Mouse (Mus musculus): ENCODE measurements around the gene Sgms1.

Sgms1 gene

DNA sequence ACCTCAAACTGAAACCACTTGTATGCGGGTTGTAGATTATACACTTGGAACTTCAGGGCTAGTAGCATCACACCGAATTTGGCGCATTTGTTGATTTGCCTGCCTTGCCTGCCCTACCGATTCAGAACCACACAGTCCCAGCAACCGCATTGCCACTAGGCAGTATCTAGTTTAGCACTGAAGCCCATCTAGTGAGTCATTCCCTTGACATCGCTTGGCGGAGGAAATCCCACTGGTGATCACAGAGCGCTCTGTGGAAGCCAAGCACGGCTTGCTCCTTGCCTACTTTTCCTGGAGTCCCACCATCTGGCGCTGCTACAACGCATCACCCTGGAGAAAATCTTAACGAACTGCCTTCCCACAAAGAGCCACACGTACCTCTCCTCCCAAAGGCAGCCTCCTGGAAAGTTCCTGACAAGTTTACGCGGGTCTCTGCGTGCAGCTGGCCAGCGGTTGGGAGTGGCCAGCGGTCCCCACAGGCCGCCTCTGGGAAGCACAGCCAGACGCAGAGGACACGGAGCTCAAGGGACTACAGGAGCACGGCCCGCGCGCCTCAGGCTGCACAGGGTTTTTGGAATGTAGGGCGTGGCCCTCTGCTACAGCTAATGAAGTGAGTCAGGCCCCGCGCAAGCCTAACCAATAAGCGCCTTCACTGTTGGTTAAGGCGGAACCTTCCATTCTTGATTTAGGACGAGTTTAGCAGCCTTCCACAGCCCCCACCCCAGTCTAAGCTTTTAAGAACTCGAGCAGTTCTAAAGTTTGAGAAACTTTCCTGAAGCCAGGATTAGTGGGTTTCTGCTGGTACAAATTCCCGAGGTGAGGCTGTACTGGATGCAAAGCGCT, 178.8 kb downstream of the Sgms1 start:
- peak; percentile 89 for DNase-seq (ENCODE audit: low read depth)

DNA sequence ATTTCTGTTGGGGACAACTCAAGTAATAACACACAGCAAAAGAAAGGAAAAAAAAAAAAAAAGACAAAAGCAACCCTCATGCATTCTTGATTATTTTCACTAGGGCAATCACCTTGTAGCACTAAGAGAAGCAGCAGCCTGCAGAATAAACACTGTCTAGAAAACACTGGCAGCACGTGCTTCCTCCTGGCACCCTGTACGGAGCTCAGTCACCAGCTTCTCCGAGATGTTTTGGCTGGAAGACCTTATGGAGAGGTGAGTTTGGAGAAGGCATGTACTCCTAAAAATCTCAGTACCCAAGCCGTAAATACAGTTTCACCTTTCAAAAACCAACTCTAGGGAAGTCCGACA, 179.4 kb downstream of the Sgms1 start:
- DNase-seq (ENCODE audit: low read depth), result no peak

DNA sequence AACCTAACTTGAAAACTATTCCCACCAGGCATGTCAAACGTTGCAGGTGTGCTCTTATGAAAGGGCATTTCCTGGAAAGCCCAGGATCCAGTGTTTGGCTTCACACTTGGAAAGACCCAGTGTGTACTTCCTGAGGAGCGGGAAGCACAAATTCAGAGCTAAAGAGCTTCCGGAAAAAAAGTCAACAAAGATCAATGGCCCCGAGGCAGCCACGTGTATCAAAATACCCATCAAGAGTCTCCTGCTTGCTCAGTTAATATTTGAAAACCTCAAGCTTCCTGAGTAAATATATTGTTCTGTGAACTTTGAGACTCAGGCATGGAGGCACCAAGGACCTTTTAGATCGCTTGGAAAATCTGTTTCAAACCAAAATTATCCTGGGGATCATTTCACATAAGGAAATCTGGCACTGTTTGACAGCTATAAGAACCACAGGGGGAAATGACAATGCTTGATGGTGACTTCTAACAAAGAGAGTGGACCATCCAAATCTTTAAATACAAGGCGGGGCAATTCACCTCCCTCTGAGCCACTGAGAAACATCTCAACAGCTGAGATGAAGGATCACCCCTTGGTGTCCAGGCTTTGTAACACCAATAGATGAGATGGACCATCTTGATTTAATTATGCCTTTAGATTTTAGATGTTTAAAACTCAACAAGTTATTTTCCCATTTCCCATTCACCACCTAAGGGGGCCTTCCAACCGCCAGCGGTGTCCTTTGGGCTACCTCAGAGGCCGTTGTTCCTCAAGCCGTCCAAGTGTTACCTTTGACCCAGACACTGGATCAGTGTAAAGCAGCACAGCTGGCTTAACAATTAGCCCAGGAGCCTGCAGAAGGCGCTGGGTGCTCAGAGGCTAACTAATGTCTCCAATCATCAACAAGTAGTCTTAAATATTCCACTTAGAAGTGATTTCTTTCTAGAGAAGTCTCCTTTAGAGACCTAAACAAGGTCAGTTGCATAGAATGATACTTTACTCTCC, 187.1 kb downstream of the Sgms1 start:
- no peak for DNase-seq (ENCODE audit: low read depth)

DNA sequence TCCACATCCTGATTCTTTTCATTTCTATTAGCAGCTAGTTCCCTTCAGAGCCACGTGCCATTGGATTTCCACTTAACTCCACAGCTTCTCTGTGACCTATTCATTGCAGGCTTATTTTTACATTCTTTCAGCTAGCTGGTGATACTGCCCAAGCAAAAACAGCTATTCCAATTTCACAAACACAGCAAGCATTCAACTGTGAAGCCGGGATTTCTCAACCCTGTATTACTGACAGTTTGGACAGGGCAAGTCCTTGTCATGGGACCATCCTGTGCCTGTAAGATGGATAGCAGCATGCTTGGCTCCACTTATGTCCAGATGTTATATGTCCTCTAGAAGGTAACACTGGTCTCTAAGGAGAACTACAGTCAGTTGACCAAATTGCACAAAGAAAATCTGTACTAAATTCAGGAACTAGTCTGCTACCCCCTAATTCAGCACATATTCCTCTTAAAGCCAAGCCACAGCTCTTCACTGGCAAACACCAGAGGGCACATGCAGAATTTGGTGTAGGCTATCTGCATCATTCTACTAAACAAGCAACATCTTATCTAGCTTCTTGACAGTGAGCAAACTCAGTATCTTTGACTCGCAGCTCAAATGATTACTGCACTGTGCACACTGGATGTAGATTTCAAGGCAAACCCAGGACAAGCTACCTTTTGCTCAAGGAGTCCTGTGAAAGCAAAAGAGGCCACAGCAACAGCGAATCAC, 189.5 kb downstream of the Sgms1 start:
- peak; percentile 29 for DNase-seq (ENCODE audit: low read depth)

DNA sequence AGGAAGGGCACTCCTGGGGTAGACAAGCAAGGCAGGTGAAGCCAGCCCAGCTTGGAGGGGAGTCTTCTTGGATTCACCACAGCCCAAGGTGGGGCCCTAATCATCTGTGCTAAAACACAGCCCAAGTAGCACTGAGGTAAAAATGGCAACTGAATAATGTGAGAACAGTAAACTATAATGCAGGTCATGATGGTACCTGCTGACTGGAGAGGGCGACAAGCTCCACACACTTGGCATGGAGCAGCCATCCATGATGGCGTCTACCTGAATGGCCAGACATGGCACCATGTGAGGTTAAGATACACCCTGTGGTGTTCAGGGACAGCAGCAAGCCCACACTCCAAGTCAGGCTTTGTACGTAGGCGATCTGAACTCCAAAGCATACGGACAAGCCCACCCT, 190.4 kb downstream of the Sgms1 start:
- DNase-seq (ENCODE audit: low read depth), result no peak

DNA sequence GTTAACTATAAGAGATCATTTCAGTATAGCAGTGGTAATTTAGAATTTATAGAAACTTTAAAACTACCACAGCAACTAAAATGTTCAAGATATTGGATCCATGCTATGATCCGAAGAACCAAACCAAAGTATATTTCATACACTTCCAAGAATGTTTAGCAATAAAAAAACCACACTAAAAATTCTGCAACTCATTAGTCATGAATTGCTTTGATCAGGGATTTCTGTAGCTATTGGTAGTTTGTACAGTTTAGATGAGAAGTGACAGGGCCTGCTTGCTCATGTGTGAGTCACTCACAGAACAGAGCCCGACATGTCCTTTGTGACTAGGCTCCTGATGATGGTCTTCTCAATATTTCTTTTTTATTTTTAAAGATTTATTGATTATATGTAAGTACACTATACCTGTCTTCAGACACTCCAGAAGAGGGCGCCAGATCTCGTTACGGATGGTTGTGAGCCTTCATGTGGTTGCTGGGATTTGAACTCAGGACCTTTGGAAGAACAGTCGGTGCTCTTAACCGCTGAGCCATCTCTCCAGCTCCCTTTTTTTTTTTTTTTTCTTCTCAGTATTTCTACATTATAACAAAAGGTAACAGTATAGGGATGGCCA, 190.9 kb downstream of the Sgms1 start:
- peak; percentile 67 for DNase-seq (ENCODE audit: low read depth)

DNA sequence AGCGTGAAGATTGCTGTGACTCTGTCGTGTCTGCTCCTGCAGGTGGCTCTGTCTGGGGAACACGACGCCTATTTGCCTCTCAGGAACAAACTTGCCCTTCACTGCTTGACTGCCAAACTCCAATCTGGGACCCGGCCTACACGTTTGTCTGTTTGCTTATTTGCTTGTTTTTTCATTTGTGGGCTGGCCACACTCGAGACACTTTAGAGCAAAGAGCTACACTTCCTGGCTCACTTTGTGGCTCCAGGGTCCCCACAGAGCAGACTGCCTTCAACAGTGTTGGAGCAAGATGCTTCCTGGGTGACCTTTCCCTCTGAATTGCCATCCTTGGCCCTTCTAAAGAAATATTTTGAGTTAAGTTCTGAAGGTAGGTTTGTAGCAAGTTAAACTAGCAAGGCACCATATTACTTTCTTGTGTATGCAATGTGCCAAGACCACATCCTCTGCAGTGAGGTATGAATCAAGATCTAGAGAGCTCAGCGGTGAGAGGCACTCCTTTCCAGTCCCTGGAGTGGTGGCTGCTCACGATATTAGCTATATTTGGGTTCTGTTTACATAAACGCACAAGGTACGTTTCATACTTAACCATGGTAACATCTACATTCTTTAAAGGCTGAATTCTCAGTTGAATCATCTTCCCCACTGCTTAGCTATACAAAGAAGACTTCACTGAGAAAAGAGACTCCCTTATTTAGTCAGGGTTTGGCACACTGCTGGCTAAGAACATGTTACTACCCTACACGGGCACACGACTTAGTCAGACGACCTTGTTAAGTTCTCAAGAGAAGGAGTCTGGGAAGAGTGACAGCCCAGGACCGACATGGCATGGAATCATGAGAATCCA, 192.3 kb downstream of the Sgms1 start:
- DNase-seq (ENCODE audit: low read depth), result peak; percentile 47

DNA sequence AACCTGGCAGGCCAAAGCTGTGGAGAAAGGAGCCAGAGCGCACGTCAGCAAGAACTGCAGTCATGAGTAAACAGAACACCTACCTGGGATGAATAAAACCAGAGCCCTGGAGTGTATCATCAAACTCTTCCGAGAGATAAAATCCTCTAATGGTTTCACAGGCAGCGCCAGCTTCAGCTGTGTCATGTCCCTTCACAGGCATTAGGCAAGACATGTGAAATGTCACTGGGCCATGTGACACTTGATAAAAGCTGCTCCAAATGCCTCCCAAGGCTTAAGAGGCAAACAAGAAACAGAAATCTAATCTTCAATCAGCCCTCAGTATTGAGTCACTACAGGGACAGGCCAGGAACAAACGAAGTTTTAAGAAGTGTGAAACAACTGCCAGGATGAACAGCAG, 193.3 kb downstream of the Sgms1 start:
- DNase-seq (ENCODE audit: low read depth), result peak; percentile 85

DNA sequence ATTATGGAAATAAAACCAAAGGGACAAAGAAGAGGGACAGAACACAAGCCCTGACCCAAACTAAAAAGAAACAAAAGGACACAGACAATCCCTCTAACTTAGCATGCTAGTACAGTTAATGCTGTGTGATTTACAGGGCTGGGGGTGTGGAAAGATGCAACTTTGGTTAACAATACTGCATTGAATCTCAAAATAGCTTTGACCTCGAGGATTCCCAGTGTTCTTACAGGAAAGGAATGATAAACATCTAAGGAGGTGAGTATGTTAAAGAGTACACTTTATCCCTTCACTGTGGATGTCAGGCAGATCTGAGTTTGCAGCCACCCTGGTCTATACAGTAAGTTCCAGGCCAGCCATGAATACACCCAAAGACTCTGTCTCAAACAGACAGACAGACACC, 194.7 kb downstream of the Sgms1 start:
- no peak for DNase-seq (ENCODE audit: low read depth)

DNA sequence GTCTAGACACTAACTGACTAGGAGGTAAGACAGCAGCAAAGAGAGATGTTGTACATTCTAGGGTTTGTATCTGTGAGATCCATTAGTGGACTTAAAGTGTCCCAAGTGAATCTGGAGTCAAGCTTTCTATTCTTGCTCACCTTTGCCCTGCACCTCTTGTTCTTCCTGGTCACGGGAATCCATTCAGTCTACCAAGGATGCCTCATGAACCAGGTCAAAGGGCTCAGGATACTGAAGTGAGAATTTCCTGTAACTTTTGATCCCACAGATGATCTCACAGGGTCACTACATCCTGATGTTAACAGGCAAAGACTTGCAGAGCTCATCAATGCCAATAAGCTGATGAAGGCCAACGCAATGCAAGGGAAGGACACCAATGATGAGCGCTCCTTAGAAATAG, 195.4 kb downstream of the Sgms1 start:
- no peak for DNase-seq (ENCODE audit: low read depth)

DNA sequence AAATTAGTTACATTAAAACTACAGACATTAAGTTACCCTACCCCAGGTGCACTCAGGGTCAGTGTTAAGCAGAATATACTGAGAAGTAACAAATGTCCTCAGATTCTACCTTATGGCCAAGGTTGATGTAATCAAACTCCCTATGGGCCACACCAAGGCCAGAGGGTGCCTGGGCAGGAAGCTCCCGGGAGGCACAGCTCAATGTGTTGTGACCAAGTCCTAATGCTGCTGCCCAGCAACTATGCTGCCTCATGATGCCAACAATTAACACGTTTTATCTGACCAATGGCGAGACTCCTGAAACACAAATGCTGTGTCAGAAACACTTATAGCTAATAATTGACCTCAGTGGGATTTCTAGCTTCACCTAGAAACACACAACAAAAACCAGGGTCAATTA, 197.9 kb downstream of the Sgms1 start:
- DNase-seq (ENCODE audit: low read depth), result no peak

DNA sequence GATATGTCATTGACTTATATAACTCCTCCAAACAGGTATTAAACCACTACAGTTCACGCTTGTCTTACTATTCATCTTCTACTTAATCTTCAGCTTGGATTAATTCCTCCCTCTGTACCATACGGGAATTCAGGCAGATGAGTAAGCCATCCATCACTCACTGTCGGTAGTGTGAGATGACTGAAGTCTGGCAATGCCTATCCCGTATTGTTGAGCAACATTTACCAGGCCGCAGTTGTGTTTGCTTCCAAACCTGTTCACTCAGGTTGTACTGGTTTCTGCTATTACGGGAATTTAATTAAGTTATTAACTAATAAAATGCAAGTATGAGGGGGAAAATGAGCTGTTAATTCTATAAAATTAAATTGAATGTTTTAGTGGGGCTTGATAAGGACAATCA, 199.6 kb downstream of the Sgms1 start:
- DNase-seq (ENCODE audit: low read depth), result no peak

DNA sequence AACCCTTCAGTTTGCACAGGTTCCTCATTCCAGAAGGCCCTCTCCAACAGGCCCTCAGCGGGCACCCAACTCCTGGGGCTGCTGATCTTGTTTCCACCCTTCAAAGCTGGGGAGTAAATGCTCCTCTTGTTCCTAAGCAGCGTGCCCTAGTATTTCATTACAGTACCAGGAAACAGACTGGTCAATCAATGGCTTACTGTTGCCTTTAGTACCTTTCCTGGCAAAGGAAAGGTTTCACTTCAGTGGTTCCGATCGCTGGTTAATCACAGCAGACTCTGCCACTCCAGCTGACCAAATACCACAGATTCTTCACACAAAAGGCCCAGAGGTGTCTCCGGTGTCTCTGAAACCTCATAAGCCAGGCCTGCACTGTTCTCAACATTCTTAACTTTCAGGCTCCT, 200.5 kb downstream of the Sgms1 start:
- DNase-seq (ENCODE audit: low read depth), result no peak

DNA sequence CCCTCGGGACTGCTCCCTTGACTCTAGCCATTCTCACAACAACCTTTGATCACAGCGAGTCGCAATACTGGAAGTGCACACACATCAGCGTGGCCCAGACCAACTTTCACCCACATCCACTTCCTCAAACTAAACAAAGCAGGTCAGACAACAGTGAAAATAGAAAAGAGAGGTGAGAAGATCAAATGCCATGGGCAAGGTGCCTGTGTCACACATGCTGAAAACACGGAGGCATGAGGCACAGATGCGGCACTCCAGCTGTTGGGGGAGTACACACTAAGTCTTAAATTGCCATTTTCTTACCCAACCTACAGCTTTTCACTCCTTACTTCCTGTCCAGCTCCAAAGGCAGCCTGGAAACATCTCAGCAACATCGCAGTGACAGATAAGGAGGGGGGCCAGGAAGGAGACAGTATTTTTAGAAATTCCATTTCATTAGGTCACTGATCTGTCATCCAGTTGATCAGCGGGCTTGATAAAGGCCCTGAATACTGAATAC, 202.9 kb downstream of the Sgms1 start:
- DNase-seq (ENCODE audit: low read depth), result peak; percentile 88

DNA sequence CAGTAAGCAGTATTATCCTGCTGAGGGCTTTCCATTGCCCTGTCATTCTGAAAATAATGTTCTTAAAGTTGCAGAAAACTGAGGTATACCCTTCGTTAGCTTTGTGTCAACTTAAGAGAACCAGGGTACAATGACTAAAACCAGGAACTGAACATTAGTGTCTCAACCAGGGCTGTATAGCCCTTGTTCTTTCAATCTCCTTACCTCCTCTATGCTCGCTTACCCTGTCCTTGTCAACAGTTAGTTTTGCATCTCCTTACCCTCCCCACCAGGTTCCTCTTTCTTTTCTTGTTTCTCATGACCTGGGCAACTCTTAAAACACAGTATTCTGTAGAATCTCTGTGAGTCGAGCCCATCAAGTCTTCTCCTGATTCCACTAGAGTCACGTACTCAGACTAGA, 206.5 kb downstream of the Sgms1 start:
- DNase-seq (ENCODE audit: low read depth), result no peak

DNA sequence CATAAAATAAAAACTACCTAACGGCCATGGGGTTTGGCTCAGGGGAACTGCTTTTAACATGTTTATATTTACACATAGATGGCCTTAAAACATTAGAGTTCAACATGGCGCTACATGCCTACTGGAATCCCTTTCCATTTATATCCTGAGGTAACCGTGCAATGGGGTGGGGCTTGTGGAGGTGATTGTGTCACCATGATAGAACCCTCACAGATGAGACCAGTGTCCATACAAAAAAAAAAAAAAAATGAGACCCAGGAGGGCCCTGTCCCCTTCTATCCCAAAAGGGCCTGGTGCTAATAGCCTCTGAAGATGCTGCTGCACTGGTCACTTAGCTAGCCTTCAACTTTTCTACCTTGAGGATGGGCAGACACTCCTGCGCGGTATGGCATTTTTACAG, 207.0 kb downstream of the Sgms1 start:
- DNase-seq (ENCODE audit: low read depth), result no peak

DNA sequence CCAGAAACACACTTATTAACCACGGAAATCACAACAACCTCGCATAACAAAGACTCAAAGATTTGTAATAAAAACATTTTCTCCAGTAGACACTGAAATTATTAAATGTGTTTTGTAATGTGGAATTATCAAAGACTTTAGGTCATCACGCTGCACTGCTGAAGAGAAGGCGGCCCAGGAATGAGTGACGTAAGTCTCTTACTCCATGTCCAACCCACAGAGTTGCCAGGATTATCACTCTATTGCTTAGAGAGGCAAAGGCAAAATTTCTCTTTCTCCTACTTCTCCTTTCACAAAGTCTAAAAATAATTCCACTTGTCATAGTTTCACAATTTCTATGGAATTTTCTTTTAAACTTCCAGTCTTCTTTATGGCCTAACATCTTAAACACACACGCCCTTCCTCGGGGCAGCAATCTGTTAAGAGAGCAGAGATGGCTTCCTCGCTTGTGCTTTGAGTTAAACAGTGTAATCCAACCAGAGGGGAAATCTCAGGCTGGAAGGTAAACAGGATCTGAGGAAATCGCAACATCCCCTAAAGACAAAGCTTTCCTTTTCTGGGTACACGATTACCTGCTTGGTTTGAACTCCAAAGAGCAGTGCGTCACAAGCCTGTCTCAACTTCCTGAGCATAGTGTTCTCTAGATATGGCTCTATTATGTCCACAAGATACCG, 207.7 kb downstream of the Sgms1 start:
- DNase-seq (ENCODE audit: low read depth), result no peak

DNA sequence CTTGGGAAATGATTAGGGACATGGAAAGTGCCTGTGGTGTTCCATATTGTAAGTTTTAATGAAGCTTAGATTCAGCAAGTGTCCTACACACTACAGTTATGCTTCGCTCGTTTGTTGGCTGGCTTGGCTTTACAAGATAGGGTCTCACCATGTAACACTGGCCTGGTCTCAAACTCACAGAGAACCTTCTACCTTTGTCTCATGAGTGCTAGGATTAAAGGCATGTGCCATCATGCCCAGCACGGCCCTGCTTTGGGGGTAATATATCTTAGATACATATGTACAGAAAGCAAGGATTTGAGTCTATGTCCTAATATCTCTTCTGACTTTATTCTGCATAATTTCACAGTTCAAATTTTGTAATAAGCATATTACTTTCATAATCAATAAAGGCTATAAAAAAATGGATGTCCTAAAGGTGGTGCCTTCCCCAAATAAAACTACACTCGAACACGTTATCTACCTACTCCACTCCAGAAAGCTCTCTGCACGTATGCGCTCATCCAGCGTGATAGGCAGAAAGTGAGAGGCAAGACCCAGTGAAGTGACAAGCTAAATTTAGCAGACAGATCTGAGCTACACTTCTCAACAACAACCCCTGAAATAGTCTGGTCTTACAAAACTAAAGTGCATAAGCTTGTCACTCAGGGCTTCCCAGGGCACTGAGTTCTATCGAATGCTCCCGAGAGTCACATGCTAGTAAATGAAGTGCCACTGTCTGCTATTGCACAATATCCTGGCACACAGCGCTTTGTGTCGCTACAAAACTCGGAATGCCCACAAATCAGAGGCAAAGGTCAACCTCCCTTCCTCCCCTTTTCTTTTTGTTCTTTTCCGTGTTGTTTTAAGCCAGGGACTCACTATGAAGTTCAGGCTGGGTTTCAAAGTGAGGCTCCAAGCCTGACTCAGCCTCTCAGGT, 208.5 kb downstream of the Sgms1 start:
- peak; percentile 82 for DNase-seq (ENCODE audit: low read depth)

DNA sequence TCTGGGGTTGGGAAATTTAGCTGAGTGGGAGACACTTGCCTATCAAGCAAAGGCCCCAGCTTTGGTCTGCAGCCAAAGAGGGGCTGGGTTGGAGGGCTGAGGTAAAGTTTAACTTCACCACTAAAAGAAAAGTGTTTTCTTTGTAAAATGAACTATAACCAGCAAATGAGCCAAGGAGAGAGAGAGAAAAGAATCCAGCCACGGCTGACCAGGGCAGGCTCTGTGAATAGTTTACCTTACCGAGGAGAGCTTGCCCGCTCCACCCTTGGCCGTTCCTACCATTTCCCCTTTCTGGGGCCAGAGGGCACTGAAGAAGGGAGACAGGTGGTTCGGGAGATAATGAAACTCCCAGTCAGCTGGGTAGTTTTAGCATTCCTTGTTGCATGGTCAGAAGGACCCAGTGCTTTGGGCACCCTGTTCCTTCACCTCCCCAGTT, 209.5 kb downstream of the Sgms1 start:
- DNase-seq (ENCODE audit: low read depth), result peak; percentile 21

All from 416B (cell line).